Comparison of ENCODE assay signal across 28 mouse cellular contexts in genomic region chr8:104984942-104985341, GRCm38 (mm10). TPM values are rescaled to one million over a fixed set of nuclear protein-coding genes. Genes with fewer than 3 reads are reported as not detected.
DNase-seq lines count a peak whose midpoint lies in the region; ATAC-seq and TF ChIP-seq lines count a peak whose summit lies in the region.
"Had no signal": no experiment of that assay in that cellular context is flagged by ENCODE, and none has a peak within 500 bp of the region (broad histone marks: within the 10 kb centered on the region; RNA-seq: fewer than 3 reads in every experiment).

No protein-coding gene starts in this region.

- intact Hi-C loops in heart, postnatal 36 days (cut with DNase I), result no loop called here

- H3K36me3 ChIP-seq in kidney, postnatal 0 days (ENCODE audit: insufficient read depth, low read length), result no peaks in the 10 kb centered on the region
- H3K36me3 ChIP-seq: embryonic facial prominence, embryonic 13.5 days; heart, embryonic 12.5 days; hindbrain, embryonic 13.5 days; liver, embryonic 13.5 days; midbrain, embryonic 10.5 days had no signal

- H3K4me2 ChIP-seq in kidney, postnatal 0 days (ENCODE audit: low read length), result no peak overlapping the region
- H3K4me2 ChIP-seq: embryonic facial prominence, embryonic 13.5 days; heart, embryonic 12.5 days; hindbrain, embryonic 13.5 days; liver, embryonic 13.5 days; lung, embryonic 14.5 days had no signal

- ATAC-seq in kidney, postnatal 0 days (replicated peaks; ENCODE audit: low FRiP score, low read depth), result peak; percentile 73; the same call in 1 of the 2 replicates
- no peak for ATAC-seq in granulocyte monocyte progenitor cell, adult 5-6 weeks (replicated peaks; ENCODE audit: poor library complexity, severe bottlenecking)
- ATAC-seq: forebrain, embryonic 16.5 days had no signal

- H3K9me3 ChIP-seq in kidney, postnatal 0 days (replicated peaks; ENCODE audit: low read length), result no peaks in the 10 kb centered on the region
- H3K9me3 ChIP-seq: liver, embryonic 13.5 days had no signal

- H3K4me1 ChIP-seq in kidney, postnatal 0 days (replicated peaks; ENCODE audit: insufficient read depth, low read length), result no peaks in the 10 kb centered on the region
- H3K4me1 ChIP-seq: embryonic facial prominence, embryonic 13.5 days; heart, embryonic 12.5 days; hindbrain, embryonic 13.5 days; liver, embryonic 13.5 days; midbrain, embryonic 10.5 days had no signal

- no peak overlapping the region for H3K27ac ChIP-seq in kidney, postnatal 0 days
- H3K27ac ChIP-seq: embryonic facial prominence, embryonic 13.5 days; hindbrain, embryonic 13.5 days; left cerebral cortex, adult 2 months; liver, embryonic 13.5 days; macrophage; midbrain, embryonic 10.5 days; stomach, postnatal 0 days had no signal

- H3K27me3 ChIP-seq in kidney, postnatal 0 days (ENCODE audit: insufficient read depth, low read length), result no peaks in the 10 kb centered on the region
- H3K27me3 ChIP-seq: embryonic facial prominence, embryonic 13.5 days; heart, embryonic 12.5 days; hindbrain, embryonic 13.5 days; liver, embryonic 13.5 days had no signal

- peak; percentile 81 for DNase-seq in heart, adult 11 months
- no peak for DNase-seq in heart, adult 8-10 months (ENCODE audit: low spot score)
- peak; percentile 13 for DNase-seq in brain, adult 2 months (ENCODE audit: low read depth, low spot score)
- DNase-seq in cerebellum, postnatal 10 days, result peak; percentile 36 to 61
- no peak for DNase-seq in kidney, postnatal 0 days (ENCODE audit: low spot score)
- no peak for DNase-seq in urinary bladder, postnatal 4 days (ENCODE audit: low spot score in 2 of 2)
- DNase-seq in heart, postnatal 36 days, result no peak
- DNase-seq: B cell, adult 2 months; heart, postnatal 14 days; layer of hippocampus, adult 9-11 months; liver, embryonic 13.5 days; lung, embryonic 14.5 days; right cerebral cortex, postnatal 25 days had no signal

- no peak overlapping the region for H3K4me3 ChIP-seq in kidney, postnatal 0 days (replicated peaks; ENCODE audit: low read depth, low read length)
- H3K4me3 ChIP-seq: embryonic facial prominence, embryonic 13.5 days; heart, embryonic 12.5 days; hindbrain, embryonic 13.5 days; left cerebral cortex, adult 2 months; liver, embryonic 13.5 days; midbrain, embryonic 10.5 days had no signal

- H3K9ac ChIP-seq in kidney, postnatal 0 days (ENCODE audit: low read depth, low read length), result no peak overlapping the region
- H3K9ac ChIP-seq: embryonic facial prominence, embryonic 13.5 days; heart, embryonic 12.5 days; hindbrain, embryonic 13.5 days; liver, embryonic 13.5 days; lung, embryonic 14.5 days had no signal

- WGBS in kidney, postnatal 0 days, result 94% methylated on average over 2 of the region's 2 CpGs

- TF ChIP-seq CTCF in kidney, postnatal 0 days (IDR thresholded peaks at IDR 0.05; ENCODE audit: low read depth), result no peak

RNA-seq across cellular contexts. Expression of gene Ces2h, which starts 15.7 kb away (rescaled TPM):
- total RNA-seq in heart, adult 8-10 months (2022), result not detected
- polyA plus RNA-seq in kidney, postnatal 0 days (2015; fragmentation: Nextera tagmentation; extraction: Ambion mirVana), result not detected in 2 replicates
- total RNA-seq in granulocyte monocyte progenitor cell, adult 5-6 weeks (2014; fragmentation: Nextera tagmentation), result not detected in 2 replicates
- not detected in 2 replicates for total RNA-seq in granulocyte monocyte progenitor cell, adult 5-6 weeks (2017)
- total RNA-seq in heart, postnatal 36 days (2021), result not detected
- total RNA-seq: gastrocnemius, postnatal 4 days; heart, postnatal 14 days; left cerebral cortex, adult 2 months; midbrain, postnatal 0 days; neutrophil, adult 5-6 weeks had no signal
- polyA plus RNA-seq: embryonic facial prominence, embryonic 13.5 days; forebrain, embryonic 16.5 days; heart, embryonic 12.5 days; hindbrain, embryonic 13.5 days; intestine, embryonic 14.5 days; limb, embryonic 11.5 days; liver, embryonic 13.5 days; lung, embryonic 14.5 days; macrophage; midbrain, embryonic 10.5 days; midbrain, postnatal 0 days; stomach, postnatal 0 days; thymus, postnatal 0 days had no signal

RNA-seq across cellular contexts. Expression of gene Ces2g, which starts 23.4 kb away (rescaled TPM):
- 1 to 10 TPM; 3.5 to 4.4 (median 3.9) TPM for total RNA-seq in heart, adult 8-10 months (2022)
- polyA plus RNA-seq in kidney, postnatal 0 days (2015; fragmentation: Nextera tagmentation; extraction: Ambion mirVana), result 0.15 and 0.17 TPM in 2 replicates
- total RNA-seq in granulocyte monocyte progenitor cell, adult 5-6 weeks (2014; fragmentation: Nextera tagmentation), result 0.15 and 0.32 TPM in 2 replicates
- total RNA-seq in granulocyte monocyte progenitor cell, adult 5-6 weeks (2017), result 0.65 and 0.88 TPM in 2 replicates
- total RNA-seq in heart, postnatal 36 days (2021), result 1 to 10 TPM; 2.9 to 4.1 TPM
- total RNA-seq: neutrophil, adult 5-6 weeks had no signal
- polyA plus RNA-seq: forebrain, embryonic 16.5 days; hindbrain, embryonic 13.5 days; limb, embryonic 11.5 days; macrophage; midbrain, embryonic 10.5 days had no signal

RNA-seq across cellular contexts. Expression of gene Ces2f, which starts 37.8 kb away (rescaled TPM):
- total RNA-seq in heart, adult 8-10 months (2022), result not detected
- not detected in 2 replicates for polyA plus RNA-seq in kidney, postnatal 0 days (2015; fragmentation: Nextera tagmentation; extraction: Ambion mirVana)
- total RNA-seq in granulocyte monocyte progenitor cell, adult 5-6 weeks (2014; fragmentation: Nextera tagmentation), result not detected in 2 replicates
- total RNA-seq in granulocyte monocyte progenitor cell, adult 5-6 weeks (2017), result not detected in 2 replicates
- not detected for total RNA-seq in heart, postnatal 36 days (2021)
- total RNA-seq: left cerebral cortex, adult 2 months had no signal
- polyA plus RNA-seq: embryonic facial prominence, embryonic 13.5 days; forebrain, embryonic 16.5 days; heart, embryonic 12.5 days; hindbrain, embryonic 13.5 days; intestine, embryonic 14.5 days; limb, embryonic 11.5 days; liver, embryonic 13.5 days; lung, embryonic 14.5 days; macrophage; midbrain, embryonic 10.5 days; midbrain, postnatal 0 days had no signal

RNA-seq across cellular contexts. Expression of gene Ces2e, which starts 58.9 kb away (rescaled TPM):
- total RNA-seq in heart, adult 8-10 months (2022), result 1 to 10 TPM; 1.5 to 2.1 (median 1.8) TPM
- polyA plus RNA-seq in kidney, postnatal 0 days (2015; fragmentation: Nextera tagmentation; extraction: Ambion mirVana), result 1.8 and 2.1 TPM in 2 replicates
- not detected in 2 replicates for total RNA-seq in granulocyte monocyte progenitor cell, adult 5-6 weeks (2014; fragmentation: Nextera tagmentation)
- total RNA-seq in granulocyte monocyte progenitor cell, adult 5-6 weeks (2017), result not detected in 2 replicates
- 1 to 10 TPM; 1.2 to 1.5 TPM for total RNA-seq in heart, postnatal 36 days (2021)
- total RNA-seq: left cerebral cortex, adult 2 months; midbrain, postnatal 0 days; neutrophil, adult 5-6 weeks had no signal
- polyA plus RNA-seq: forebrain, embryonic 16.5 days; heart, embryonic 12.5 days; hindbrain, embryonic 13.5 days; limb, embryonic 11.5 days; macrophage; midbrain, embryonic 10.5 days; midbrain, postnatal 0 days had no signal

Comparison
In these comparisons a context has a peak if more than half of its experiments do, and no peak if none do; other contexts are left out.
1. DNase-seq: peak in heart, adult 11 months (single experiment), brain, adult 2 months (single experiment) and cerebellum, postnatal 10 days (2 of 2); none in heart, adult 8-10 months (single experiment), kidney, postnatal 0 days (single experiment), urinary bladder, postnatal 4 days (0 of 2) and heart, postnatal 36 days (0 of 2).